Mouse (Mus musculus): Measurements from ENCODE around the gene Gm13696. TPM values are rescaled to one million over a fixed set of nuclear protein-coding genes. Genes with fewer than 3 reads are reported as not detected.

Gm13696 gene
- polyA plus RNA-seq, 2 experiments = 0.03 TPM; not detected in 1

GRCm38 (mm10) chr2:84021930-84022329 is 49.0 kb downstream of the Gm13696 start:
- 85% methylated on average over 2 of the region's 2 CpGs for WGBS
- Histone ChIP-seq H3K9ac (ENCODE audit: low read depth, low read length, severe bottlenecking) (no peak overlapping the region), H3K27ac (replicated peaks; ENCODE audit: low read depth, low read length) (no peak overlapping the region), H3K9me3 (ENCODE audit: control insufficient read depth, low read length) (no peaks in the 10 kb centered on the region), H3K27me3 (ENCODE audit: control insufficient read depth, insufficient read depth, low read length) (no peaks in the 10 kb centered on the region), H3K36me3 (ENCODE audit: control insufficient read depth, insufficient read depth, low read length) (no peaks in the 10 kb centered on the region), H3K4me1 (ENCODE audit: control insufficient read depth, insufficient read depth, low read length) (no peaks in the 10 kb centered on the region), H3K4me3 (replicated peaks; ENCODE audit: low read length) (no peak overlapping the region), H3K4me2 (replicated peaks; ENCODE audit: low read depth, low read length, severe bottlenecking) (no peak overlapping the region)
- TF ChIP-seq POLR2A (IDR thresholded peaks at IDR 0.05; ENCODE audit: borderline replicate concordance, extremely low read depth, insufficient read depth, insufficient read length) = no peak
- no peak for ATAC-seq (ENCODE audit: low FRiP score, low read depth)
- DNase-seq (ENCODE audit: low spot score) = no peak

GRCm38 (mm10) chr2:84022905-84023304 is 50.0 kb downstream of the Gm13696 start:
- ATAC-seq (ENCODE audit: low FRiP score, low read depth) (peak; percentile 47), DNase-seq (ENCODE audit: low spot score) (no peak)
- H3K4me3 ChIP-seq (replicated peaks; ENCODE audit: low read length) = no peak overlapping the region
- no peak for TF ChIP-seq POLR2A (IDR thresholded peaks at IDR 0.05; ENCODE audit: borderline replicate concordance, extremely low read depth, insufficient read depth, insufficient read length)
- H3K27ac ChIP-seq (replicated peaks; ENCODE audit: low read depth, low read length) = no peak overlapping the region
- no peaks in the 10 kb centered on the region for H3K36me3 ChIP-seq (ENCODE audit: control insufficient read depth, insufficient read depth, low read length)
- H3K4me1 ChIP-seq (ENCODE audit: control insufficient read depth, insufficient read depth, low read length) = no peaks in the 10 kb centered on the region
- H3K9me3 ChIP-seq (ENCODE audit: control insufficient read depth, low read length) = no peaks in the 10 kb centered on the region
- H3K27me3 ChIP-seq (ENCODE audit: control insufficient read depth, insufficient read depth, low read length) = no peaks in the 10 kb centered on the region
- no peak overlapping the region for H3K4me2 ChIP-seq (replicated peaks; ENCODE audit: low read depth, low read length, severe bottlenecking)
- WGBS = 69% methylated on average over 2 of the region's 2 CpGs
- H3K9ac ChIP-seq (ENCODE audit: low read depth, low read length, severe bottlenecking) = no peak overlapping the region

- no peaks in the 10 kb centered on the region for H3K9me3 ChIP-seq (ENCODE audit: control insufficient read depth, low read length)
- 93% methylated on average over 2 of the region's 2 CpGs for WGBS
- no peaks in the 10 kb centered on the region for H3K4me1 ChIP-seq (ENCODE audit: control insufficient read depth, insufficient read depth, low read length)
- no peak overlapping the region for H3K27ac ChIP-seq (replicated peaks; ENCODE audit: low read depth, low read length)
- H3K4me2 ChIP-seq (replicated peaks; ENCODE audit: low read depth, low read length, severe bottlenecking) = no peak overlapping the region
- H3K36me3 ChIP-seq (ENCODE audit: control insufficient read depth, insufficient read depth, low read length) = no peaks in the 10 kb centered on the region
- no peak for TF ChIP-seq POLR2A (IDR thresholded peaks at IDR 0.05; ENCODE audit: borderline replicate concordance, extremely low read depth, insufficient read depth, insufficient read length)
- H3K27me3 ChIP-seq (ENCODE audit: control insufficient read depth, insufficient read depth, low read length) = no peaks in the 10 kb centered on the region
- no peak overlapping the region for H3K4me3 ChIP-seq (replicated peaks; ENCODE audit: low read length)
- ATAC-seq (ENCODE audit: low FRiP score, low read depth) (peak; percentile 55; the same call in 1 of the 2 replicates), DNase-seq (ENCODE audit: low spot score) (no peak)
- H3K9ac ChIP-seq (ENCODE audit: low read depth, low read length, severe bottlenecking) = no peak overlapping the region
These were observed 50.4 kb downstream of the Gm13696 start for GRCm38 (mm10) chr2:84023319-84023718.

Other genes starting within 250 kb of the Gm13696 start
- gene Itgav, start 248.7 kb upstream of the Gm13696 start, polyA plus RNA-seq (2012; rRNA removed) = 38.1 and 38.6 TPM in 2 replicates
- 79.5 and 87.5 TPM in 2 replicates for gene Itgav, start 248.7 kb upstream of the Gm13696 start, polyA plus RNA-seq (2014; fragmentation: Nextera tagmentation; extraction: Ambion mirVana)
- 10.6 and 11.5 TPM in 2 replicates for gene Fam171b, start 160.5 kb upstream of the Gm13696 start, polyA plus RNA-seq (2012; rRNA removed)
- gene Fam171b, start 160.5 kb upstream of the Gm13696 start, polyA plus RNA-seq (2014; fragmentation: Nextera tagmentation; extraction: Ambion mirVana) = 16.4 and 19.5 TPM in 2 replicates
- gene Zswim2, start 31.9 kb upstream of the Gm13696 start, polyA plus RNA-seq (2012; rRNA removed) = not detected in 2 replicates
- not detected in 2 replicates for gene Zswim2, start 31.9 kb upstream of the Gm13696 start, polyA plus RNA-seq (2014; fragmentation: Nextera tagmentation; extraction: Ambion mirVana)
- 0.03 TPM in 1 of 2 replicates, not detected in the other for gene Gm13698, start 17.4 kb upstream of the Gm13696 start, polyA plus RNA-seq (2012; rRNA removed)
- gene Gm13698, start 17.4 kb upstream of the Gm13696 start, polyA plus RNA-seq (2014; fragmentation: Nextera tagmentation; extraction: Ambion mirVana) = not detected in 2 replicates
- 0.03 TPM in 1 of 2 replicates, not detected in the other for gene Gm13693, start 11.6 kb upstream of the Gm13696 start, polyA plus RNA-seq (2012; rRNA removed)
- gene Gm13693, start 11.6 kb upstream of the Gm13696 start, polyA plus RNA-seq (2014; fragmentation: Nextera tagmentation; extraction: Ambion mirVana) = not detected in 2 replicates
- not detected in 2 replicates for gene Gm13695, start 5.8 kb upstream of the Gm13696 start, polyA plus RNA-seq (2012; rRNA removed)
- not detected in 2 replicates for gene Gm13695, start 5.8 kb upstream of the Gm13696 start, polyA plus RNA-seq (2014; fragmentation: Nextera tagmentation; extraction: Ambion mirVana)
- 0.03 TPM in 1 of 2 replicates, not detected in the other for gene Gm13694, start 5.8 kb downstream of the Gm13696 start, polyA plus RNA-seq (2012; rRNA removed)
- not detected in 2 replicates for gene Gm13694, start 5.8 kb downstream of the Gm13696 start, polyA plus RNA-seq (2014; fragmentation: Nextera tagmentation; extraction: Ambion mirVana)
- gene Gm13697, start 11.6 kb downstream of the Gm13696 start, polyA plus RNA-seq (2012; rRNA removed) = 0.03 TPM in 1 of 2 replicates, not detected in the other
- gene Gm13697, start 11.6 kb downstream of the Gm13696 start, polyA plus RNA-seq (2014; fragmentation: Nextera tagmentation; extraction: Ambion mirVana) = not detected in 2 replicates
- gene Gm13691, start 17.4 kb downstream of the Gm13696 start, polyA plus RNA-seq (2012; rRNA removed) = 0.03 TPM in 1 of 2 replicates, not detected in the other
- gene Gm13691, start 17.4 kb downstream of the Gm13696 start, polyA plus RNA-seq (2014; fragmentation: Nextera tagmentation; extraction: Ambion mirVana) = not detected in 2 replicates

All from limb, embryonic 14.5 days (tissue).